Mouse (Mus musculus) cerebellum, adult 2 months (tissue): Measurements from ENCODE around the gene Gmds.

ENCODE experiments used
- CTCF ChIP-seq: fragments of 200-500 bp; IDR thresholded peaks from 2 replicates; pipeline ENCODE4 v1.5.1; 2011; ENCODE audit warnings: low read depth, mild to moderate bottlenecking, control low read depth, low read length, moderate library complexity, borderline replicate concordance; ENCODE audit not compliant: insufficient read depth
- POLR2A ChIP-seq: fragments of 200-500 bp; IDR thresholded peaks from 2 replicates; pipeline ENCODE4 v1.6.1; 2011; ENCODE audit warnings: low read length, control low read depth, borderline replicate concordance; ENCODE audit not compliant: insufficient read depth

- TF ChIP-seq POLR2A, result no peak
- no peak for TF ChIP-seq CTCF
Measured at GRCm38 (mm10) chr13:31860200-31860599, 478.3 kb downstream of the Gmds start.
